Mouse (Mus musculus) lung, postnatal 4 days (tissue): ENCODE measurements around the gene Tent5b.
A peak's percentile ranks its signal among the peaks of the same experiment; 100 is the strongest.

Experiments used
- DNase-seq, 2 experiments: peaks; one replicate each; pipeline ENCODE4 v3.0.0; 2021

Tent5b gene

DNA sequence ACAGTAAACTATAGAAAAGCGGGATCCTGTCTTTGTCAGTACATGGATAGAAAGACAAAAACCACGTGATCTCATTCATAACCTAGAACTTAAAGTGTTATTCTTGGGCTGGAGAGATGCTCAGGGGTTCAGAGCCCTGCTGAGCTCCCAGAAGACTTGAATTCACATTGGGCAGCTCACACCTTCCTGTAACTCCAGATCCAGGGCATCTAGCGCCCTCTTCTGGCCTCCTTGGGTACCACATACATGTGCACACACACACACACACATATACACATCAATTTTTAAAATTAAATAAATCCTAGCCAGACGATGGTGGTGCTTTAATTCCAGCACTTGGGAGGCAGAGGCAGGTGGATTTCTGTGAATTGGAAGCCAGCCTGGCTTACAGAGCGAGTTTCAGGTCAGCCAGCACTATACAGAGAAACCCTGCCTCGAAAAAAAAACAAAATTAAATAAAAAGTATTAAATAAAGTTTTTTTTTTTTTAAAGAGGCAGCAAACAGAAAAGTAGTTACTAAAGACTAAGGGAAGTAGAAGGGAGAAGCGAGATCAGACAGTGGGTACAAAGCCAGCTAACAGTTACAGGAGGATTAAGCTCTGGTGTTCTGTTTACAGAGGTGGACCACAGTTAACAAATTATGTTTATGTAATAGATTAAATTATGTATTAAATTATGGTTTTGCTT, 8.7 kb upstream of the Tent5b start:
- no peak for DNase-seq

GRCm38 (mm10) chr4:133473833-133474232, 6.1 kb upstream of the Tent5b start:
- DNase-seq = no peak

DNA sequence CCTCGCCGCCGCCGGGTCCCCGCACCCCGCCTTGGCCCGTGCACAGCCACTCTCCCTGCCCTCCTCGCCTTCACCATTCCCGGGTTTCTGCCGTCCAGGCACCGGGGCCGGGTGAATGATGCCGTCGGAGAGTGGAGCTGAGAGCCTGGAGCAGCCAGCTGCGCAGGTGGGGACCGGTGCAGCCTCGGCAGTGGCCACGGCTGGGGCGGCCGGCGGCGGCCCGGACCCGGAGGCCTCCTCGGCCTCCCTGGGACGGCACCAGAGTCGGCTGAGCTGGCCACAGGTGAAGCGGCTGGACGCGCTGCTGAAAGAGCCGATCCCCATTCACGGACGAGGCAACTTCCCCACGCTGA, 229 bp downstream of the Tent5b start:
- no peak for DNase-seq

- DNase-seq = no peak
These were observed 822 bp downstream of the Tent5b start for GRCm38 (mm10) chr4:133480754-133481153.

DNA sequence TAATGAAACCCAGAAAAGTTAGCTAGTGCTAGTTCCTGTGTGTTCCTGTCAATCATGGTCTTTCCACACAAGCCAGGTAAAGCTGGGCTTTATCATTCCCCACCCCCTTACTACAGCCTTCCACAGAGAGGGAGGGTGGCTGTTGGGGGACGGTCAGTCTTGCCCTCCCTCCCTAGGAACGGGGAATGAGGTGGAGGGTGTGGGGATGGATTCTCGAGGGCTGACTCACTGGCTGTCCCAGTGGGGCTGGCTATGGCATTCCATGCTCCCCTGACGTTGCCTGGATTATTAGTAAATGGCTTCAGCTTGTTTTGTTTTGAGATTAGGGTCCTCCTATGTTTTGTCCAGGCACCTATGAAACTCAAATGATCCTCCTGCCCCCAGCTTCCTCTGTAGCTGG, 1.6 kb downstream of the Tent5b start:
- DNase-seq = peak in 1 of 2 experiments; percentile 64

- DNase-seq = no peak
These were observed 2.5 kb downstream of the Tent5b start for GRCm38 (mm10) chr4:133482479-133482878.

DNA sequence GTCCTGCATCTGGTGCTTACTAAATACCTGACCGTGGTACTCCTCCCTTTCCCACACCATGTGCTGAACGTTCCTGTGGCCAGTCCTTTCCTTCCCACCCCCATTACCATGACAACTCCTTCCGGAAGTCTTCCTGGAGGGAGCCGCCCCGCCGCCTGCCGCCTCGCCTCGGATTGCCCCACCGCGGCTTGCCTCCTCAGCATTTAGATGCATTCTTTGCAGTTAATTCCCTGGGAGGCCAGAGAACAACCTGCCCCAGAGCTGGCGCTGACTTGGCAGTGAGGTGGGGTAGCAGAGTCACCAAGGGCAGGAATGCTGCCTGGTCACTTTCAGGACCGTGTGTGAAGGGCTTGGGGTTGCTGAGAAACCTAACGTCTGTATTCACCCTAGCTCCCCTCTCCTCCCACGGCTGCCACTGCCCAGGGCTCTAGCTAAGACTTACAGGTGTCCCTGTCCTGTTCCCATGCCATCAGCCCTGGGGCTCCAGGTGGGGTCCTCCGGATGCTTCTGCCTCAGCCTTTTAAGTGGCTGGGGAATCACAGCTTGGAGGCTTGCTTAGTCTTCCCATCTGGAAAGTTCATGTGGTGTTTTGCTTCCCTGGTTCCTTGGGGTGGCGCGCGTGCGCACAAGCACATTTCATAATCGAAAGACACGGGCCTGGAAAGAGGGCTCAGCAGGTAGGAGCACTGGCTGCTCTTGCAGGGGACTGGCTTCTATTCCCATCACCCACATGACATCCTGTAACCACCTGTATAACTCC, 4.5 kb downstream of the Tent5b start:
- peak; percentile 76 to 89 for DNase-seq

DNA sequence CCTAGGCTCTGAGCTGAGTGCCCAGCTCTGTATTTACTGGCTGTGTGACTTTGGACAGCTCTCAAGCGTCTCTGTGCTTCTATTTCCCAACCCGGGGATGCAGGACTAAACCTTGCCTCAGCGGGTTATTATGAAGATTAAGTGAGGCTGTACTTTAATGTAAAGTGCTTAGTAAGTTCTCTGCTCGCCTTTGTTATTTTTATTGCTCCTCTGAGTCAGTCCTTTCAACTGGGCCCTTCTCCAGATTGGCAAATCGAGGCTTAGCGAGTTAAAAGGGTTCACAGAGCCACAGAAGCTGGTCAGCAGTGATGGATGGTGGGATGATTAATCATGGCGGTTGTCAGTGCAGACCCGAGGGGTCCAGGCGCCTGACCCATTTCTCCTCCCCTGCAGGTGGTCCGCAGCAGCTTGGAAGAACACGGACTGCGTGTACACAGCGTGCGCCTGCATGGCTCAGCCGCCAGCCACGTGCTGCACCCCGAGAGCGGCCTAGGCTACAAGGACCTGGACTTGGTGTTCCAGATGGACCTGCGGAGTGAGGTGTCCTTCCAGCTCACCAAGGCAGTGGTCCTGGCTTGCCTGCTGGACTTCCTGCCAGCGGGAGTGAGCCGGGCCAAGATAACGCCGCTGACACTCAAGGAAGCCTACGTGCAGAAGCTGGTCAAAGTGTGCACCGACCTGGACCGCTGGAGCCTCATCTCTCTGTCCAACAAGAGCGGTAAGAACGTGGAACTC, 5.9 kb downstream of the Tent5b start:
- DNase-seq = no peak

DNA sequence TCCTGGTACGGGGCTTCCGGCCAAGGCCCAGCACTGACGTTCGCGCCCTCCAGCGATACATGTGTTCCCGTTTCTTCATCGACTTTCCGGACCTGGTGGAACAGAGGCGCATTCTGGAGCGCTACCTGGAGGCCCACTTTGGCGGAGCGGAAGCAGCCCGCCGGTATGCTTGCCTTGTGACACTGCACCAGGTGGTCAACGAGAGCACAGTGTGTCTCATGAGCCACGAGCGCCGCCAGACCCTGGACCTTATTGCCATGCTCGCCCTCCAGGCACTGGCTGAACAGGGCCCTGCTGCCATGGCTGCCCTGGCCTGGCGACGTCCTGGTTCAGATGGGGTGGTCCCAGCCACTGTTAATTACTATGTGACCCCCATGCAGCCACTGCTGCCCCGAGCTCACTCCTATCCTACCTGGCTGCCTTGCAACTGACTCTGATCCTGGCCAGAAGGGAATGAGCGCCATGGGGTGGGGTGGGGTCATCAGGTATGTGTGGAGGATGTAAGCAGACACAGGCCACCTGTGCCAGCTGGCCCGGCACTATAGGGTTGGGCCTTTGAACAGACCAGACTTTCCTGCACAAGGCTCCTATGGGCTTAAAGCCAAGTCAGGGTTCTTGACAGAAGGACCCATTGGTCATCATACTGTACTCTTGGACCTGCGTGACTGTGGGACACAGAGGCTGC, 6.9 kb downstream of the Tent5b start:
- DNase-seq = no peak

DNA sequence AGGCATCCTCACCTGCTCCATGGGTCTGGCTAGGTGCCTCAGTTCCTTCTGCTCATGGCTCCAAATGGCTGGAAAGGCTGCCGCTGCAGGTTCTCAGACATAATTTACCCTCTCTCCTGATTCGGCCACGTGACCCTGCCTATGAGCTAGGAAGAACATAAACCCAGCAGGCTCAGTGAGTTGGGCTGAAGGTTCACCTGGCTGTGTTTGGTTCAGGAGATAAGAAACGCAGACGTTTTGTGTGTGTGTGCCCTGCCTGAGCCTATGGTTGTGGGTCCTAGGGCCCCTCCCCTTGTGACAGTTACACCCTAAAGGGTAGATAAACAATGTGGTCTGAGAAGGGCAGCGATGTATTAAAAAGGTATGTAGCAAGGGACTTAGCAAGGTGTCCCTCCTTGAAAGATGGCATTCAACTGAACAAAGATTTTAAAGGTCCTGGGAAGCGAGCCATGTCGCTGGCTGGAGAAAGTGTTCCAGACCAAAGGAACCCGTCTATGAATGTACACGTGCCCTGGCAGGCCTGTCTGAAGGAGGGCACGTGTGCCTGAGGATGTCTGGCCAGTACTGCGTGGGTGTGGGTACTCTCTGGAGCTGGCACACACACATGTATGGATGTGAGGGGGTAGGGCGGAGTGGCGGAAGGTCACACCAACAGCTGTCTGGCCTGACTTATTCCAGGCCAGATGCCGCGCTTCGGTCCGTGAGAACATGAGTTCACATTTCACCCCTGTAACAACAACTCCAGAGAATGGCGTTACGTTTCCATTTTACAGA, 8.9 kb downstream of the Tent5b start:
- peak in 1 of 2 experiments; percentile 40 for DNase-seq

DNA sequence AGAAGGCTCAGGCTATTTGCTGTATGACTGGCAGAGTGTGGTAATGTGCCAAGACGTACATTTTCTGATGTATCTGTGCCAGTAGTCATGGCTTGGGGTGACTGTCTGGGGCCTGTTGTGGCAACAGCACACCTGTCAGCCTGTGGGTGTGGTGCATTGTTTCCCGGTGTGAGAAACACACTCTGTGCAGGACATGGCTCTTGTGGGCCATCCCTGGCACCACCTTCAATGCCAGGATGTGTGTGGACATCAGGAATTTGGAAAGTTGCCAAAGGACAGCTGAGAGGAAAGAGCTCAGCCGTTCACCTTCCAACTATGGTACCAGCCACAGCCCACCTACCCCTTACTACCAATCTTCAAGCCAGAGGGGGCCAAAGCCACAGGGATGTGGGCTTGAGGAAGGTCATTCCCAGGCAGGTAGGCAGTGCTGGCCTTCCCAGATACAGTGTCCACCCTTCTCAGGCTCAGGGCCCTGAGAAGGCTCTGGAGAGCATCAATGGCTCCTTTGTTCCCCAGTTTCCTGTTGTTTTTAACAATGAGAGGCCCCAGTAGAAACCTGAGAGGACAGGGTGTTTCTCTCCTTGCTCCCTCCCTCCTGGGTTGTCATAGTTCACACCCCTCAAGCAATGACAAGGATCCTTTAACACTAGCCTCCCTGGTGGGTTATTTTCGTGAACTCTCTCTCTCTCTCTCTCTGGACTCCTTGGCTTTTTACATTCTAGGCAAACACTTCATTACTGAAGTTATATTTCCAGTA, 9.7 kb downstream of the Tent5b start:
- DNase-seq = peak in 1 of 2 experiments; percentile 38

- DNase-seq = peak in 1 of 2 experiments; percentile 41
These were observed 11.9 kb downstream of the Tent5b start for GRCm38 (mm10) chr4:133491800-133492199.

DNA sequence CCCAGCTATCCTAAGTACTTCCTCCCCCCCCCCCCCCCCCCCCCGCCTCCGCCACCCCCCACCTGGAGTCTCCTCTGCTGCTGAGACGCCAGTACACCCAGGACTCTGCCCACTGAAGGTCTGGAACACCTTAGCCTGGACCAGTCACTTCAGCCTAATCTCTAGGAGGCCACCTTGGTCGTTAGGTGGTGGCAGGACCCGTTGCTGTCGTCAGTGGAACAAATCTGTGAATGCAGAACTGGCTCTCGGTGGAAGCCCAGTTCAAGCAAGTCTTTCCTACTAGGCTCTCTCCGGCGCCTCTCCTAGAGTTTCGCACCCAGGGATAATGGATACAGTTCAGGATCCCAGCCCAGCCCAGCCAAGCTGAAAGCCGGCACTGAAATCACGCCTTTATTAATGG, 14.0 kb downstream of the Tent5b start:
- DNase-seq = peak in 1 of 2 experiments; percentile 33

DNA sequence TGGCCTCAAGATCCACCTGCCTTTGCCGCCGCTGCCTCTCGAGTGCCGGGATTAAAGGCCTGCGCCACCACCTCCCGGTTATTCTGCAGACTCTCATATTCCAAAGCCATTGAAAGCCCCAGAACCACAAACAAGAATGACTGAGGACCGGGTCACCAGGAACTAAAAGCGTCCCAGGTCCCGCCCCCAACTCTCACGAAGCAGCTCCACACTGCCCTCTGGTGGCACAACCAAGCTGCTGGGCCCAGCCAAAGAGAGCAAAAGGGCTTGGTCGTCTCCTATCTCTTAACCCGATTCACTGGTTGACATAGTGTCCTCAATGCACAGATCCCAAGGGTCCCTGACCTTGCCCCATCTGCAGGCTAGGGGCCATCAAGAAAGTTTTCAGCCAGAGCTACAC, 14.5 kb downstream of the Tent5b start:
- DNase-seq = peak; percentile 85 to 94

DNA sequence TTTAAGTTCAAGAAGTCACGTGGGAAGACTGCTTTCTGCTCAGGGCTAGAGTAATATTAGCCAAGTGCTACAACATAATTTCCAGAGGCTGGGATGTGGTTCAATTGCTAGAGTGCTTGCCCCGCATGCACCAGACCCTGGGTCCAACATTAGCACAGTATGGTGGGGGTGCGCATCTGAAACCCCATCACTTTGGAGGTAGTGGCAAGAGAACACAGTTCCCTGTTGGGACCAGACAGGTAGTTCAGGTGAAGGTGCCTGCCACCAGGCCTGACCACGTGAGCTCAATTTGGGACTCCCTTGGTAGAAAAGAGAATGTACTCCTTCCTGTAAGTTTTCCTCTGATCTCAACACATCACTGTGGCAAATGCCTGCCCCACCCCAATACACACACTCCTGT, 14.9 kb downstream of the Tent5b start:
- no peak for DNase-seq

DNA sequence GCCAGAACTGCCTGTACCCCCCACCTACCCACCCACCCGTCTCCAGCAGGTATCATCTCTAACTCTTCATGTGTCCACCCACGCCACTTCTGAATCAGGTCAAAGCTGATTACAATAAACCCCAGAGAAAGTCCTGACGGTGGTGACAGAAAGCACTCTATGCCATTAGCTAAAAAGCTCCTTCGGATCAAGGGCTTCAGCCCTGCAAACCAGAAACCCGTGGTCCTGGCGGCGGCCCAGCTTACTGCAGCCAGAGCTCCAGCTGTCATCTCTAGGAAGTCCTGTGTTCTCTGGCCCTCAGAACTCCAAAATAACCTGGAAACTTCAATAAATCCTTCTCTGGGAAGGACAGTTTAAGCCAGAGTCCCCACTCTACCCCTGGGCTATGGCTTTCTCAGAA, 15.8 kb downstream of the Tent5b start:
- peak; percentile 36 to 40 for DNase-seq

GRCm38 (mm10) chr4:133496738-133497445, 17.0 kb downstream of the Tent5b start:
- DNase-seq = no peak

- DNase-seq = peak; percentile 34 to 38
These were observed 17.7 kb downstream of the Tent5b start for GRCm38 (mm10) chr4:133497461-133498159.

- DNase-seq = peak; percentile 73 to 82
These were observed 18.3 kb downstream of the Tent5b start, which contains the start of gene Trnp1 for GRCm38 (mm10) chr4:133498160-133498724. Gene Trnp1, minus strand, starts transcription at chr4:133498550.

DNA sequence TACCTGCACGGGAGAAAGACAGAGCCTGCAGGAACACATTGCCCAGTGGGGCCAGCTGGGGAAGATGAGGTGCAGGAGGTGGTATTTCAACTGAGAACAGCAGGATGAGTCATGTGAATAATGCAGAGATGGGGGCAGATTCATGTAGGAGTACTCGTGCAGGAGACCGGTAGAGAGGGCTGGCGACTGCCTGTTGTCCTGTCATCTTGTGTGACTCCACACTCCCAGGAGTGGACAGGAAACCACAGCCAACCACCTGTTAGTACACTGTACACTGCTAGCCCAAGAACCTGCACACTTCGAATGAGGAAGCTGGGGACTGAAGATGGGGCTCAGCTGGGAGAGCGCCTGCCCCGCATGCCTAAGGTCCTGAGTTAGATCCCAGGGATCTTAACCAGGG, 21.6 kb downstream of the Tent5b start:
- no peak for DNase-seq
